Mouse (Mus musculus): ENCODE measurements around the gene Tfap2c.

GRCm38 (mm10) chr2:172604625-172605024 lies 55.2 kb downstream of the Tfap2c start:
- TF ChIP-seq CTCF (conservative IDR thresholded peaks at IDR 0.05; ENCODE audit: insufficient read depth, insufficient read length, low read depth, low read length) (no peak), POLR2A (IDR thresholded peaks at IDR 0.05; ENCODE audit: low read depth, low read length) (no peak)

Data from kidney, adult 2 months (tissue).